Mouse (Mus musculus) bone marrow macrophage, adult 2 months (primary cell): ENCODE results near the gene Pidd1.

Experiments used
- CTCF ChIP-seq: IDR thresholded peaks from 2 replicates; pipeline ENCODE4 v1.5.1; 2012; ENCODE audit warnings: low read depth, mild to moderate bottlenecking, low read length, moderate library complexity
- POLR2A ChIP-seq: IDR thresholded peaks from 2 replicates; pipeline ENCODE4 v1.6.1; 2012; ENCODE audit warnings: mild to moderate bottlenecking, low read depth, low read length, borderline replicate concordance

- no peak for TF ChIP-seq POLR2A
- no peak for TF ChIP-seq CTCF
These were observed 574 bp downstream of the Pidd1 start for GRCm38 (mm10) chr7:141443081-141443821.
